Mouse (Mus musculus) liver, embryonic 14.5 days (tissue): ENCODE results near the gene Dnajb4.

Experiments
- CTCF ChIP-seq: IDR thresholded peaks from 2 replicates; pipeline ENCODE4 v1.5.1; 2016; ENCODE audit warnings: antibody characterized with exemption, low read depth, control low read depth
- EP300 ChIP-seq: IDR thresholded peaks from 2 replicates; pipeline ENCODE4 v1.6.1; 2016; ENCODE audit warnings: antibody characterized with exemption, low read depth

- TF ChIP-seq EP300 = no peak
- no peak for TF ChIP-seq CTCF
Observed at GRCm38 (mm10) chr3:152154095-152154494, 56.0 kb downstream of the Dnajb4 start.
